8 mouse cellular contexts compared by ENCODE assay signal in the genomic region with DNA sequence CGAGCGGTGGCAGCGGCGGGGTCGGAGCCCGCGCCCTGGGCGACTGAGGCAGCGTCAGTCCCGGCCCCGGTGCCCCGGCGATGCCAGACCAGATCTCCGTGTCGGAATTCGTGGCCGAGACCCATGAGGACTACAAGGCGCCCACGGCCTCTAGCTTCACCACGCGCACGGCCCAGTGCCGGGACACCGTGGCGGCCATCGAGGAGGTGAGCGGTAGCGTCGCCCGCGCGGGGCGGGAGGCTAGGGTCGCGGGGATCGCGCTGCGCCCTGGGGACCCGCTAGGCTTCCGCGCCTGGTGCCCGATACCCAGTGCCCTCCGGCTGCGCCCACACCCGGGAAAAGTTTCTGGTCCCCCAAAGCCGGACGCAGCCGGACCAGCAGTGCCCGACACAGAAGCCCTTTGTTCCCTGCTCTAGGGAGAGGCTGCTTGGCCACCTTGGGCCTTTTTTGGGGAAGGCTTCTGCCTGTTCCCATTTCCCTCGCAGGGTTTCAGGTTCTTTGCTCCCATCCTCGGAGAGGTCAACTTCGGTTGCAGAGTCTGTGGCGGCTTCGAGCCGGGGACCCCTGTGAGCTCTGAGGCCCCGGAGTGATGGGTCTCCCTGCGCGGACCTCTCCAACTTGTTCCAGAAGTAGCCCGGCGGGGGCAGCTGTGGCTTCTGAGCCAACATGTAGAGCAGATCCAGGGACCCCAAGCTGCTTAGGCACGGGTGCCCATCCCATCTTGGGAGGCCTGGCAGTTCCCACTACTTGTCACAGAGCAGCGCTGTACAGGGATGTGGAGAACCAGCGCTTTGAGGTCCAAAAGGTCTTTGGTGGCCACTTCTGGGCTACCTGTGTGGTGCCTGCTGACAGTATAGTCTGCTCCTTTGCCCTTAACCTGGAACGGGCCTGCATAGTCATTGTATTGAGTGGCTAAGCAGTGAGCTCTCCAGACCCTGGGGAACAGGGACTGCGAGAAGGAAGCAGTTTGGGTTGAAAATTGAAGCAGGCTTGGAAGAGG.
DNase-seq lines count a peak whose midpoint lies in the region; ATAC-seq and TF ChIP-seq lines count a peak whose summit lies in the region.
"Not testable (repeated sequence)": the region's sequence is repeated elsewhere in the genome, so short reads cannot be mapped to it uniquely, and the experiment has no call there.

No protein-coding gene starts in this region.

- 0 out of 2 replicates have a peak, but pooled peaks have one; percentile 19 for ATAC-seq in heart, embryonic 15.5 days (replicated peaks; ENCODE audit: insufficient number of reproducible peaks, insufficient read depth, low FRiP score, low read depth)

- H3K9me3 ChIP-seq in erythroblast, embryonic 14.5 days (ENCODE audit: control insufficient read depth, low read length); heart, embryonic 15.5 days (replicated peaks); limb, embryonic 10.5 days (replicated peaks): not testable (repeated sequence)

- not testable (repeated sequence) for H3K4me1 ChIP-seq in bone marrow macrophage, adult 2 months (ENCODE audit: control insufficient read depth, insufficient read depth, low read length); erythroblast, embryonic 14.5 days (ENCODE audit: control insufficient read depth); heart, embryonic 15.5 days (replicated peaks); limb, embryonic 10.5 days

- H3K36me3 ChIP-seq in erythroblast, embryonic 14.5 days (ENCODE audit: control insufficient read depth); heart, embryonic 15.5 days; macrophage (ENCODE audit: inconsistent target): not testable (repeated sequence)
- H3K36me3 ChIP-seq in limb, embryonic 10.5 days, result peaks cover 29% of the 10 kb centered on the region

- not testable (repeated sequence) for H3K27me3 ChIP-seq in erythroblast, embryonic 14.5 days (ENCODE audit: control insufficient read depth); heart, embryonic 15.5 days; limb, embryonic 10.5 days (ENCODE audit: low read depth, poor library complexity, severe bottlenecking)

- peaks cover 38% of the 10 kb centered on the region for H3K79me2 ChIP-seq in macrophage (ENCODE audit: inconsistent target)

- WGBS in heart, embryonic 15.5 days, result 2% methylated on average over 65 of the region's 65 CpGs
- WGBS in limb, embryonic 10.5 days, result 1% methylated on average over 65 of the region's 65 CpGs
- 4% methylated on average over 56 of the region's 65 CpGs for WGBS in macrophage (ENCODE audit: missing documents)

- TF ChIP-seq CTCF in bone marrow macrophage, adult 2 months (IDR thresholded peaks at IDR 0.05; ENCODE audit: low read depth, low read length), result not testable (repeated sequence)

- H3K4me3 ChIP-seq in bone marrow macrophage, adult 2 months (ENCODE audit: insufficient read depth, low read length), result peak overlapping the region; percentile 90
- H3K4me3 ChIP-seq in erythroblast, embryonic 14.5 days (replicated peaks), result peak overlapping the region; percentile 61
- H3K4me3 ChIP-seq in heart, embryonic 15.5 days, result peak overlapping the region; percentile 92
- H3K4me3 ChIP-seq in limb, embryonic 10.5 days, result peak overlapping the region; percentile 92
- H3K4me3 ChIP-seq in macrophage (ENCODE audit: inconsistent target), result peak overlapping the region; percentile 39

- H3K27ac ChIP-seq in bone marrow macrophage, adult 2 months (ENCODE audit: insufficient read depth, low read depth, low read length), result peak overlapping the region; percentile 44
- H3K27ac ChIP-seq in heart, embryonic 15.5 days, result peak overlapping the region; percentile 92
- peak overlapping the region; percentile 97 for H3K27ac ChIP-seq in limb, embryonic 10.5 days
- H3K27ac ChIP-seq in macrophage, result not testable (repeated sequence)

- H3K4me2 ChIP-seq in heart, embryonic 15.5 days, result peak overlapping the region; percentile 69

- TF ChIP-seq POLR2A in bone marrow macrophage, adult 2 months (IDR thresholded peaks at IDR 0.05; ENCODE audit: borderline replicate concordance, low read depth, low read length), result not testable (repeated sequence)

- peak; percentile 2 to 6 for DNase-seq in kidney, adult 8-10 months
- peak; percentile 49 for DNase-seq in limb, embryonic 10.5 days (ENCODE audit: low spot score)
- peak; percentile 12 for DNase-seq in retina, embryonic 14.5 days (ENCODE audit: low spot score)
- DNase-seq in urinary bladder, adult 2 months (ENCODE audit: low spot score), result peak; percentile 25

- H3K9ac ChIP-seq in heart, embryonic 15.5 days, result peak overlapping the region; percentile 86

Comparison
In these comparisons a context has a peak if more than half of its experiments do, and no peak if none do; other contexts are left out.
1. H3K4me3 ChIP-seq: peak in every context shown above with its lines; median percentile 92 in heart, embryonic 15.5 days; 92 in limb, embryonic 10.5 days; 90 in bone marrow macrophage, adult 2 months; 61 in erythroblast, embryonic 14.5 days; 39 in macrophage.